Mouse (Mus musculus) CH12.LX (cell line): Measurements from ENCODE around the gene Mef2a. TPM values are rescaled to one million over a fixed set of nuclear protein-coding genes. Genes with fewer than 3 reads are reported as not detected.
A peak's percentile ranks its signal among the peaks of the same experiment; 100 is the strongest.

Source experiments
- DNase-seq: peaks from one replicate; pipeline ENCODE4 v3.0.0-alpha.2; 2013; ENCODE audit errors: extremely low read depth
- H3K27ac ChIP-seq: 2 replicates; pipeline ENCODE4 v1.5.1; 2012; ENCODE audit warnings: low read depth, mild to moderate bottlenecking, control low read depth, moderate library complexity; ENCODE audit not compliant: insufficient read depth
- H3K27me3 ChIP-seq: replicated peaks from 2 replicates; pipeline ENCODE3; 2012; ENCODE audit warnings: inconsistent platforms
- H3K36me3 ChIP-seq, 2 experiments: replicated peaks in 1 of 2; 2 replicates each; pipeline versions ENCODE3 to v1.6.1; 2012; ENCODE audit warnings: inconsistent platforms in 1 of 2, low read length in 1 of 2, mild to moderate bottlenecking in 1 of 2, mixed read lengths in 1 of 2, moderate library complexity in 1 of 2; ENCODE audit not compliant: control insufficient read depth in 1 of 2, insufficient read depth in 1 of 2
- H3K4me1 ChIP-seq, 2 experiments: 2 replicates each; pipeline ENCODE4 v1.6.1; 2012; ENCODE audit warnings: inconsistent platforms in 1 of 2, moderate library complexity in 1 of 2; ENCODE audit not compliant: insufficient read depth in 2 of 2, control insufficient read depth in 1 of 2
- H3K4me2 ChIP-seq: 2 replicates; pipeline ENCODE4 v1.6.1; 2012; ENCODE audit warnings: low read depth, mild to moderate bottlenecking, control low read depth; ENCODE audit not compliant: poor library complexity, insufficient read depth, severe bottlenecking
- H3K4me3 ChIP-seq, 3 experiments: fragments of 150-350 bp in 1 of 3; sonication (generic) in 1 of 3; replicated peaks in 1 of 3; 2 replicates each; pipeline versions ENCODE3 to v1.5.1; 2011 to 2012; ENCODE audit warnings: low read depth in 2 of 3, low read length in 2 of 3, mild to moderate bottlenecking in 2 of 3, moderate library complexity in 2 of 3, control low read depth in 1 of 3, improper control_type of control experiment in 1 of 3, inconsistent platforms in 1 of 3, mixed read lengths in 1 of 3; ENCODE audit not compliant: poor library complexity in 1 of 3
- H3K79me2 ChIP-seq: replicated peaks from 2 replicates; pipeline ENCODE4 v1.6.1; 2012; ENCODE audit warnings: mild to moderate bottlenecking, moderate library complexity; ENCODE audit not compliant: control insufficient read depth, poor library complexity, insufficient read depth, severe bottlenecking; ENCODE audit errors: extremely low read depth
- H3K9ac ChIP-seq: 2 replicates; pipeline ENCODE4 v1.6.1; 2012; ENCODE audit warnings: low read depth, mild to moderate bottlenecking, control low read depth, moderate library complexity; ENCODE audit not compliant: insufficient read depth
- H3K9me3 ChIP-seq: replicated peaks from 2 replicates; pipeline ENCODE3; 2012; ENCODE audit warnings: low read length, inconsistent platforms, mixed read lengths
- BHLHE40 ChIP-seq: IDR thresholded peaks from 2 replicates; pipeline ENCODE4 v1.6.1; 2011; ENCODE audit warnings: mild to moderate bottlenecking, low read depth, low read length, improper control_type of control experiment
- CHD1 ChIP-seq: IDR thresholded peaks from 2 replicates; pipeline ENCODE4 v1.6.1; 2012; ENCODE audit warnings: low read depth, low read length, improper control_type of control experiment, inconsistent platforms
- CHD2 ChIP-seq: IDR thresholded peaks from 2 replicates; pipeline ENCODE4 v1.6.1; 2011; ENCODE audit warnings: low read length, improper control_type of control experiment
- CTCF ChIP-seq, 2 experiments: IDR thresholded peaks in 1 of 2; conservative IDR thresholded peaks in 1 of 2; 2 replicates each; pipeline ENCODE4 v1.5.1; 2011 to 2012; ENCODE audit warnings: low read depth in 2 of 2, low read length in 2 of 2, improper control_type of control experiment in 1 of 2, inconsistent platforms in 1 of 2, mild to moderate bottlenecking in 1 of 2, moderate library complexity in 1 of 2
- E2F4 ChIP-seq: IDR thresholded peaks from 2 replicates; pipeline ENCODE4 v1.6.1; 2011; ENCODE audit warnings: low read depth, low read length, improper control_type of control experiment; ENCODE audit not compliant: insufficient replicate concordance
- ETS1 ChIP-seq: conservative IDR thresholded peaks from 2 replicates; pipeline ENCODE4 v1.6.1; 2012; ENCODE audit warnings: low read depth, mild to moderate bottlenecking, inconsistent platforms, low read length, improper control_type of control experiment, moderate library complexity
- GABPA ChIP-seq: IDR thresholded peaks from 2 replicates; pipeline ENCODE4 v1.6.1; 2012; ENCODE audit warnings: low read depth, low read length, improper control_type of control experiment, inconsistent platforms; ENCODE audit not compliant: insufficient replicate concordance
- JUN ChIP-seq: IDR thresholded peaks from 2 replicates; pipeline ENCODE4 v1.6.1; 2011; ENCODE audit warnings: low read depth, mild to moderate bottlenecking, low read length, improper control_type of control experiment, moderate library complexity; ENCODE audit not compliant: insufficient read depth
- JUND ChIP-seq: conservative IDR thresholded peaks from 2 replicates; pipeline ENCODE4 v1.6.1; 2011; ENCODE audit warnings: low read depth, low read length, improper control_type of control experiment
- MAX ChIP-seq: IDR thresholded peaks from 2 replicates; pipeline ENCODE4 v1.6.1; 2011; ENCODE audit warnings: low read length, improper control_type of control experiment
- MEF2A ChIP-seq: IDR thresholded peaks from 2 replicates; pipeline ENCODE4 v1.6.1; 2014; ENCODE audit warnings: low read depth, mild to moderate bottlenecking, inconsistent platforms, low read length, improper control_type of control experiment, borderline replicate concordance
- MXI1 ChIP-seq: IDR thresholded peaks from 2 replicates; pipeline ENCODE4 v1.6.1; 2011; ENCODE audit warnings: mild to moderate bottlenecking, low read depth, low read length, improper control_type of control experiment
- NELFE ChIP-seq: IDR thresholded peaks from 2 replicates; pipeline ENCODE4 v1.6.1; 2011; ENCODE audit warnings: low read depth, low read length, improper control_type of control experiment
- POLR2A ChIP-seq: IDR thresholded peaks from 2 replicates; pipeline ENCODE4 v1.6.1; 2011; ENCODE audit warnings: low read depth, mild to moderate bottlenecking, improper control_type of control experiment, low read length
- RAD21 ChIP-seq: IDR thresholded peaks from 2 replicates; pipeline ENCODE4 v1.6.1; 2011; ENCODE audit warnings: low read depth, mild to moderate bottlenecking, low read length, improper control_type of control experiment, moderate library complexity
- RCOR1 ChIP-seq: conservative IDR thresholded peaks from 2 replicates; pipeline ENCODE4 v1.6.1; 2012; ENCODE audit warnings: low read depth, mild to moderate bottlenecking, inconsistent platforms, low read length, improper control_type of control experiment
- SMC3 ChIP-seq: IDR thresholded peaks from 2 replicates; pipeline ENCODE4 v1.6.1; 2011; ENCODE audit warnings: low read depth, low read length, improper control_type of control experiment
- TCF12 ChIP-seq: IDR thresholded peaks from 2 replicates; pipeline ENCODE4 v1.6.1; 2014; ENCODE audit warnings: low read depth, mild to moderate bottlenecking, inconsistent platforms, low read length, improper control_type of control experiment
- USF1 ChIP-seq: IDR thresholded peaks from 2 replicates; pipeline ENCODE4 v1.6.1; 2014; ENCODE audit warnings: low read depth, mild to moderate bottlenecking, inconsistent platforms, low read length, improper control_type of control experiment
- USF2 ChIP-seq: conservative IDR thresholded peaks from 2 replicates; pipeline ENCODE4 v1.6.1; 2011; ENCODE audit warnings: low read depth, low read length, improper control_type of control experiment
- ZC3H11A ChIP-seq: IDR thresholded peaks from 2 replicates; pipeline ENCODE4 v1.6.1; 2012; ENCODE audit warnings: low read depth, mild to moderate bottlenecking, inconsistent platforms, low read length, improper control_type of control experiment
- dilution Hi-C: fragments of 300-500 bp; cut with MboI; formaldehyde crosslinking; loops from 2 replicates; pipeline ENCODE4 v1.14.3; 2020; ENCODE audit warnings: low sequenced_read_pairs; ENCODE audit not compliant: extremely low pct_unique_long_range_greater_than_20kb, extremely low pct_ligation_motif_present
- in situ Hi-C: fragments of 300-500 bp; cut with MboI; formaldehyde crosslinking; loops from 3 replicates; pipeline ENCODE4 v1.14.3; 2019; ENCODE audit warnings: low sequenced_read_pairs, low pct_ligation_motif_present, low pct_unique_long_range_greater_than_20kb, mixed read lengths
- polyA plus RNA-seq: library from polyadenylated mRNA; unstranded; fragments of >175 nt; gene quantifications from 2 replicates; pipeline ENCODE4 v1.2.1, GENCODE M21; 2012; ENCODE audit warnings: low read depth; ENCODE audit not compliant: insufficient read length
- total RNA-seq, 2 experiments: library from RNA; depleted of rRNA; stranded (reverse); fragments of 300-350 nt in 1 of 2; fragments of >200 nt in 1 of 2; gene quantifications; 2 replicates each; pipeline ENCODE4 v1.2.3; 2012 to 2014

The Mef2a gene
- total and polyA plus RNA-seq, 3 experiments: 40.1 to 100 (median 42.2) TPM

- H3K4me2 ChIP-seq: no peak overlapping the region
- H3K4me3 ChIP-seq: no peak overlapping the region
- in situ Hi-C loops: loop anchor here (25.0 kb wide), 2 partner anchors 133 to 283 kb away; partner anchors contain the start of gene Mef2a
- H3K36me3 ChIP-seq: peaks cover 22 to 74% of the 10 kb centered on the region in 2 experiments
- no peaks in the 10 kb centered on the region for H3K79me2 ChIP-seq
- DNase-seq: peak; percentile 38
- no peak overlapping the region for H3K9ac ChIP-seq
- no peaks in the 10 kb centered on the region for H3K4me1 ChIP-seq
- H3K27me3 ChIP-seq: no peaks in the 10 kb centered on the region
- H3K27ac ChIP-seq: no peak overlapping the region
- dilution Hi-C loops: no loop called here
- H3K9me3 ChIP-seq: no peaks in the 10 kb centered on the region
- TF ChIP-seq CHD2 (no peak), NELFE (no peak), MAX (no peak), CTCF (conservative IDR thresholded peaks at IDR 0.05 in 1 of 2, IDR thresholded peaks at IDR 0.05 in 1 of 2; ENCODE audit: low read depth in 2 of 2, low read length in 2 of 2) (peak in 1 of 2 experiments; percentile 50; a peak in 2 of 4 replicates), BHLHE40 (no peak)
Measured at GRCm38 (mm10) chr7:67228891-67229602, 143.6 kb downstream of the Mef2a start.

- no peak overlapping the region for H3K9ac ChIP-seq
- no peak overlapping the region for H3K4me3 ChIP-seq
- H3K79me2 ChIP-seq: no peaks in the 10 kb centered on the region
- no peak overlapping the region for H3K27ac ChIP-seq
- H3K9me3 ChIP-seq: no peaks in the 10 kb centered on the region
- TF ChIP-seq JUND (no peak), MAX (no peak), BHLHE40 (no peak), RAD21 (no peak), TCF12 (no peak), USF2 (no peak), NELFE (no peak), SMC3 (no peak), ZC3H11A (no peak), RCOR1 (no peak), MXI1 (no peak), GABPA (no peak), JUN (no peak), CTCF (conservative IDR thresholded peaks at IDR 0.05 in 1 of 2, IDR thresholded peaks at IDR 0.05 in 1 of 2; ENCODE audit: low read depth in 2 of 2, low read length in 2 of 2) (no peak), CHD1 (no peak), ETS1 (no peak), E2F4 (no peak), POLR2A (no peak), MEF2A (no peak), USF1 (no peak)
- in situ Hi-C loops: loop anchor here (25.0 kb wide), 2 partner anchors 134 to 284 kb away; partner anchors contain the start of gene Mef2a
- no peaks in the 10 kb centered on the region for H3K27me3 ChIP-seq
- H3K4me1 ChIP-seq: peaks cover 3 to 5% of the 10 kb centered on the region in 2 experiments; a peak in 3 of 4 replicates
- no peak overlapping the region for H3K4me2 ChIP-seq
- H3K36me3 ChIP-seq: peaks cover 22 to 75% of the 10 kb centered on the region in 2 experiments
- no peak for DNase-seq
- dilution Hi-C loops: no loop called here
Measured at GRCm38 (mm10) chr7:67228390-67228789, 144.3 kb downstream of the Mef2a start.
